Mouse (Mus musculus): ENCODE results near the gene Gm11492. TPM values are rescaled to one million over a fixed set of nuclear protein-coding genes. Genes with fewer than 3 reads are reported as not detected.

The Gm11492 gene
- total RNA-seq (2021) = not detected
- long read RNA-seq, experiment 1 = 0 reads
- long read RNA-seq, experiment 2 = 0 reads

DNA sequence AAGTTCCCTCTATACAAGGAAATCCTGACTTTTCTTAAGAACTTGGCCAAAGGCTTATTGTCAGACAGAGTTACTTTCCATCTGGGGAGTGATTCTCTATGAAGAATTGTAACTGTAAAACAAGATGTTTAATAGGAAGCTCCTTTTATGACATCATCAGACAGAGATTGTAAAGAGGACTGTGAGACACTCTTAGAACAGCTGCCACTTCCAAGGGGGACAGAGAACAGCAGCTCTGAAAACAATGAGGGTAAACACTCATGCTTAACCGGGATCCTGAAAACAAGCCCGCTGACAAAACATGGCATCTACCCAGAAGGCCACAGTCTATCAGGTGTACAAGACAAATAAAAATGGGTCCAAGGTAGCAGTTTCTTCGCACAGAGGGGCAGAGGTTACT, at the start of gene Gm11492:
Gene Gm11492 (plus strand): TSS at position 153 of the 400 bp plus-strand sequence.
- no peak for DNase-seq
- intact Hi-C loops (cut with DNase I; ENCODE audit: low total_unique reads) = no loop called here

DNA sequence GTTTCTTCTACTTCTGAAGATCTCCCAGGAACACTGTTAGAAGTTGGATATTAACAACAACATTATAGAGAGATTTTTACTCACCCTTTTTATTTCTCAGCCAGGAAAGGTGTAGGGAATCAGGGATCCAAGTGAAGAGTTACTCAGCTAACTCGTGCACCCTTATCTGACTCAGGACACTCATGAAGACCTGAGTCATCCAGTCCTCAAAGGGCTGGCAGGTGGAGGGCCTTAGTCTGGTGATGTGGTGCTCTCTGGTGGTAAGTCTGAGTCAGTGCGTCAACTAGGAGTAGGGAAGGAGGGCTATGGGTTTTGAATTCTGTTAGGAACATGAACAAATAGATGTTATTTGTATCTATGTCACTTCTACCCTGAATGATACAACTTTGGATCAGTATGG, 47.2 kb upstream of the Gm11492 start:
- DNase-seq = peak; percentile 13
- intact Hi-C loops (cut with DNase I; ENCODE audit: low total_unique reads) = no loop called here

DNA sequence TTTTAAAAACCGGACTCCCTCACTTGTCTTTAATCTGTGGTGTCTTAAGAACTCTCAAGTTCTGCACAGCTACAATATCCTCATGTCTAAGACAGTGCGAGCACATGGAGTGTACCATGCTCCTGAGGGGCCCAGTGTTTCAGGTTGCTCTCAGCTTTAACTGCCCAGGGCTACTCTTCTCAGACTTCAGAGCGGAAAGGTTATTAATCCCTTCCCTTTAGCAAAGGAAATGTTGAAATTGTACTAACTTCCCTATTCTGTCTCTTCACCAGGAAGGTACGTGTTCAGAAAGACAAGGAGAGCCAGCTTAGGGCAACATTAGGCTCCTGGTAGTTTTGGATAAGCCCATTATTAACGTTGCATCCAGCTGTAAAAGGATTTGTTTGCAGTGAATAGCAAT, 43.0 kb upstream of the Gm11492 start:
- intact Hi-C loops (cut with DNase I; ENCODE audit: low total_unique reads) = no loop called here
- no peak for DNase-seq

DNA sequence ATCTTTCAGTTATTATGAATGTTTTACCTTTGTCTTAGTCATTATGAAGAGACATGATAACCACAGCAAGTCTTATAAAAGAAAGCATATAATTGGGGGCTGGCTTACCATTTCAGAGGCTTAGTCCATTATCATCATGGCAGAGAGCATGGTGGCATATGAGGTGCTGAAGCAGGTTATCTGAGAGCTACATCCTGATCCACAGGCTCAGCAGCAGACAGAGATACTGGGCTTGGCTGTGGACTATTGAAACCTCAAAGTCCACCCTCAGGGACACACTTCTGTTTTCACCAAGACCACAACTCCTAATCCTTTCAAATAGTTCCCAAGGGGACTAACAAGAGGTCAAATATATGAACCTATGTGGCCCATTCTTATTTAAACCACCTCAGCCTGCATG, 42.5 kb upstream of the Gm11492 start:
- DNase-seq = no peak
- intact Hi-C loops (cut with DNase I; ENCODE audit: low total_unique reads) = no loop called here

DNA sequence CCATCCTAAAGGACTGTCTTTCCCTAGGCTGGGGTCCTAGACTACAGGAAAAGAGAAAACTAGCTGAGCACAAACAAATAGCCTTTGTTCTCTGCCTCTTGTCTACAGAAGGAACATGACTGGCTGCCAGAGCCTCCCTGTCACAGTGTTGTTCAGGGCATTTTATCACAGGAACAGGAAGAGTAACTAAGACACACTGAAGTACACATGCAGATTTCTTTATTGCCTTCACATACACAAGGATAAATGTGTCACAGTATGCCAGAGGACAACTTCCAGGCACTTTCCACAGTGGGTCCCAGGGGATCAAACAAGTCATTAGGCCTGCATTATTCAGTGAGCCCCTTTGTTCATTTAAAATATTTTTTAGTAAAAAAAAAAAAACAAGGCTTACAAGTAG, 41.7 kb upstream of the Gm11492 start:
- intact Hi-C loops (cut with DNase I; ENCODE audit: low total_unique reads) = no loop called here
- no peak for DNase-seq

DNA sequence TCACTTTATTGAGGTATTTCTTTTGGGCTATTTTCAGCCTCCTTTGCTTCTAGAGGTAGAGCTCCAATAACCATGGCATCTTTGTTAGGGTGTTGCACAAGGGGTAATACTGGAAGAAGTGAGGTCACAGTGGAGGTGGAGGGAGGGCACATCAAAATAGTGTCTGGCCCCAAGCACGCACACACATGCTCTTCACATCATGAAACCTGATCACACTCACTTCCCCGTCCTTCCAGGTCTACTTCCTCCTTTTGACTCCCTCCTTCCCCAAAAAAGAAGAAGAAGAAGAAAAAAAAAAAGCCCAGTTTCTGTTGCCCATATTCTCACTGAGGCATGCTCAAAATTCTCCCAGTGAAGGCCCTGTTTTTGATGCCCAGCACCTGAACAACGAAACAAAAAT, 39.1 kb upstream of the Gm11492 start:
- no peak for DNase-seq
- intact Hi-C loops (cut with DNase I; ENCODE audit: low total_unique reads) = no loop called here

DNA sequence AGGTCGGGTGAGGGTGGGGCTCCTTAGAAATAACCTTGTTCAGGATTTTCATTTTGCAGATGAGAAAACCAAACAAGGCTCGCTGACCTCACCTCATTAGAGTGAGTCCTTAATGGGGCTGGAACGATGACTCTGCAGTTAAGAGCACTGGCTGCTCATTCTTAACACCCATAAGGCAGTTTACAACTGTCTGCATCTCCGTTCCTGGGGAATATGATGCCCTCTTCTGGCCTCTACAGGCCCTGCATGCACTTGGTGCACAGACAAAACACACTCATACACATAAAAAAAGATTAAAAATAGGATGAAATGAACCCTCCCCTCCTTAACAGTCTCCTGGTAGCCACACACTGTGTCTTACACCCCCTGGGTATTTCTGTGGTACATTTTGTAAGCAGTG, 38.5 kb upstream of the Gm11492 start:
- intact Hi-C loops (cut with DNase I; ENCODE audit: low total_unique reads) = no loop called here
- DNase-seq = no peak

DNA sequence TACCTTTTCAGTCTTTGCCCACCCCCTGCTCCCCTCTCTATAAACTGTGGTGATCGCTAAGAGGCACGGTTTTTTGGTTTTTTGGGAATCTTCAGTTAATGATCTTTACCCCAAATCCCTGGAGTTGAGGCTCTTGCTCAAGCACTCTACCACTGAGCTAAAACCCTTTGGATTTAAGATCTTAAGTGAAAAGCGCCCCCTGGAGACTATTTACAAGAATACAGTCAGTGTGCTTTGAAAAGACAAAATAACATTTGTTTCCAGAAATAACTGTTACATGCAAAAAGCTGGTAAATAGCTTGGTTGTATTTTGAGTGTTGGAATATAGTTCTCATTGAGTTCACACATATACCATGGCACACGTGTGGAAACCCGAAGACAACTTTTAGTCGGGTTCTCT, 34.8 kb upstream of the Gm11492 start:
- intact Hi-C loops (cut with DNase I; ENCODE audit: low total_unique reads) = no loop called here
- no peak for DNase-seq

DNA sequence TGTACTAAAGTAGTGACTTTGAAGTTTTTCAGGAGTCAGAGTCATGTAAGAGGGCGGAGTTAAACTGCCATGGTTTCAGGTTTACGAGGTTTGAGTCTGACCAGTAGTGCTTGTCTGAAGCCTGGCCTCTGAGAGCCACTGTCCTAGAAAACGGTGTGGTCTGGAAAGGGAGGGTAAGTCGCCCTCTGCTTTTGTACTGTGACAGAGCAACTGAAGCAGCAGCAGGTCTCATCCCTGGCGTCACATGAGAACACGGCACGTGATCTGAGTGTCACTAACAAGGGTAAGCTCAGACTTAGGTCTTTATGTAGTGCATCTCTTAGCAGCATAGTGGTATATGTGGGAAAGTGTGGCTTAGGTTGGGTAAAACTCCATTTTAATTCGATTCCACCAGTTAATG, 24.2 kb upstream of the Gm11492 start:
- intact Hi-C loops (cut with DNase I; ENCODE audit: low total_unique reads) = no loop called here
- no peak for DNase-seq

DNA sequence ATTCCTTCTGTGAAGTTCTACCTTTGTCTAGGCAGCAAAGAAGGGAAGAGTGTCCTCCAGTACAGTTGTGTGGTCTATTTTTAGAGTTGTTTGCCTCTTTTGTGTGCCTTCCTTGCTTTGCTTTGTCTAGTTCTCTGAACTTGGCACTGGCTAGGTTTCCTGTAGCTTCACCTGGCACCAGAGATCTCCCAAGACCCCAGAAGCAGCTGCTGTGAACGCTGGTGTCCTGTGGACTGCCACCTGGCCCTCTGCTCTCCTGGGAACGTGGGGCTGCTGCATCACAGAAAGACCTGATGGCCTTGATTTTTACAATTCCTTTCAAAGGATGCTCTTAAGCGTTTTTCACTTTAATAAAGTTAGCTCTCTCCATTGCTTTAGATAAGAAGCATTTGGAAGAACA, 23.5 kb upstream of the Gm11492 start:
- intact Hi-C loops (cut with DNase I; ENCODE audit: low total_unique reads) = no loop called here
- DNase-seq = no peak

DNA sequence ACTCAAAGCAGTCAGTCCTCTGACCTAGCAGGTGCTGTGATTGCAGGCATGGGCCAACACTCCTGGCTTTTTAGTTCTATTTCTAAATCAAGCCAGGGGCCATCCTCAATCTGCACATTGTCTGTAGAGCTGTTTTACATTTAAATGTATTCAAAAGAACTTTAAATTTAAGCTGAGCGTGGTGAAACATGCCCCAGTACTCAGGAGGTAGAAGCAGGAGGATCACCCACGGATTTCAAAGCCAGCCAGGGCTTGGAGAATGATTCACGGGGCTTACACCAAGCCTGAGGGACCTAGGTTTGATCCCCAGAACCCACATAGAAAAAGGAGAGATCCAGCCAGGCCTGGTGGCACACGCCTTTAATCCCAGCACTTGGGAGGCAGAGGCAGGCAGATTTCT, 13.1 kb upstream of the Gm11492 start:
- intact Hi-C loops (cut with DNase I; ENCODE audit: low total_unique reads) = no loop called here
- DNase-seq = no peak

DNA sequence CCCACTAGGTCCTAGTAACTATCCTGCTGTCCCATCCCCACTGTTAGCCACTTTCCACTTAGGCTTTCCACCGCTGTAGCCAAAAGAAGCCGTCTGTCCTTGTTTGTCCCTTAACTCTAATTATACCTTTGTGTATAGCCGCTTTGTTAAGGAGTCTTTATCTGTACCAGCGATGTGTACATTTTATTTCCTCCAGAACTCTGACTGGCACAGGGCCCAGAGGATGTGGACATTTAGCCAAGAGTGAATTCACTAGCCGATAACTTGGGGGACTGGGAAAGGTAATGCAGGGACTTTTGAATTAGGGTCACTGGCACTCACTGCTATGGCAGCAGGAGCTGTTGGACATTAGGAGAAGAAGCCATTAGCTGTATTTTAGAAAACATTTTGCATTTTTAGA, 12.1 kb upstream of the Gm11492 start:
- DNase-seq = no peak
- intact Hi-C loops (cut with DNase I; ENCODE audit: low total_unique reads) = no loop called here

DNA sequence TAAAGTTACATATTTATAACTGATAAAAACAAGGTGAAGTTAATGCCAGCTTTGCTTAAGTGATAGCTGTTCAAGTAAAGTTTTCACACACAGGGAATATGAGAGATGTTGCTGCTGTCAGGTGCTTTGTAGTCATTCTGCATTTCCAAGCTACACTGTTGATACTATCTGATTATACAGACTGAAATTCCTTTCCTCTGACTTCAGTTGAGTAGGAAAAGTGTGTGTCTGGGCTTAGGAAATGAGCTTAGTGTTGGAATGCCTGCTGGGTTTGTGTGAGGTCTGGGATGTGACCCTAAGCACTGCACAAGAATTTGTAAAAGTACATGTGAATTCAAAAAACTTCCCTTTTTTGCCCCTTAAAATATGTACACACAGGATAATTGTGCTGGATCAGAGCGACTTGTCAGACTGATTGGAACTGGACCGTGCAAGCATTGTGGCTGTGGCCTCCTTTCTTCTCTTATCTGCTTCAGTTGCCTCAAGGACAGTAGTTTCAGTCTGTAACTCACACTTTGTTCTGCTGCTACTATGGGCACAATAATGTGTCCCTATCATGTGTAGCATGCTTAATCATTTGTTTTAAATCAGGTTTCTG, 11.2 kb upstream of the Gm11492 start:
- intact Hi-C loops (cut with DNase I; ENCODE audit: low total_unique reads) = no loop called here
- DNase-seq = no peak

DNA sequence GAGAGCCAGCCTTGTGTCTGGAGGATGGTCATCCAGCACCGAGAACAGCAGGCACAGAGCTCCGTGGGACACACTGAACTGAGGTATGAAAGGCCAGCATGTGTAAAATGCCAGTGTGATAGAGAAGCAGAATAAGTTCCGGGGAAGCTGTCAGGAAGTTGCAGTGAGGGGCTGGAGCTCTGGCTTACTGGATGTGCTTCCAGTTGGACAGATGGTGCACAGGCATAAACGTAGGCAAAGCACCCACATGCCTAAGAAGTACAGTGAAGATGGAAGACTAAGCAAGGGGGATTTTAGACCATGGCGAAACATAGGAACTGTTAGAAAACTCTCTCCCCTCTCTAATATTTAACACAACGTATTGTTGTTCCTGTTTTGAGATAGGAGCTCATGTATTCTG, 5.2 kb upstream of the Gm11492 start:
- intact Hi-C loops (cut with DNase I; ENCODE audit: low total_unique reads) = no loop called here
- no peak for DNase-seq

DNA sequence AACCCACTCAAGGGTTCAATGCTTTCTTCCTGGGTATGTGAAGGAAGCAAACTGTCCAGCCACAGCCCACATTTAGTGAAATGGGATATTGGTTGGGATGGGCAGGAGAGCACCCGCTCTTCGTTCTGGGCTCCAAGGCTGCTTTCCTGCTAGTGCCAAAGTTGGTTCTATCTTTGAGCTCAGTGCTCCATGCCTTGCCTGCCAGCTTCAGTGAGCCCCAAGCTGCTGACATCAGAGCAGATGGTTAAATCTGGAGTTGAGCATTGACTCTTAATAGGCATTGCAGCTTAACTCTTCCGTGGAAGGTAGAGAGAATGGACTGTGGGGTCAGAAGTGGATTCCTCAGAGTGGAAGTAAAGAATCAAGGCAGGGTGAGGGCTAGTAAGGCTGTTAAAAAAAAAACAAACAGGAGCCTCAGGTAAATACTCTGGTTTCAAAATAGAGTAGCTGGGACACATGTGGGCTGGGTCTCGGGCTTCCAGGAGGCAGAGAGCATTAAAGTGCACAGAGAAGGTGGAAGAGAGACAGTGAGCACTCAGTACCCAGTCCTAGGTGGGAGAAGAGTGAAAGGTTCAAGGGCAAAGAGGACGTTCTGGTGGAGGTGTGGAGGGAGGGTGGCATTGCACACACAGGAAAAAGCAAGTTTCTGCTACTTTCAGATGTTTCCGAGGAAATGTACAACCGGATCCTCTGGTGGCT, 2.0 kb downstream of the Gm11492 start, which contains the start of gene Sept4:
Gene Sept4 (plus strand): TSS at position 649 of the 699 bp plus-strand sequence.
- intact Hi-C loops (cut with DNase I; ENCODE audit: low total_unique reads) = no loop called here
- no peak for DNase-seq

DNA sequence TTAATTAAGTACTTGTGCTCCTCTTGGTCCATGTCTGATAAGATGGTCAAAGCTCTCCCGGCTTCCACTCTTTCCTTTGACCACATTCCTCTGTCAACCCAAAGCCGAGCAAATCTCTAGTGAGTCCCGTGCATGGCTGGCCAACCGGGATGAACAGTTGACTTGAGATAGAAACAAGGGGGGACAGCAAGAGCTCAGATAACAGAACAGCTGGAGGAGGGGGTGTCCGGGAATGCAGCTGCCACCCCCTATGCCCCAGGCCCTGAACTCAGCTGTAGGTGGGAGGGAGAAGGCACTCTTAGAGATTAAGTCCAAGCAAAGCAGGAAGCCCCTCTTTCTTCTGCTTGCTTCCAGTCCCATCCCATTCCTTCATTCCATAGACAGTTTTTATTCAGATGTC, 4.3 kb downstream of the Gm11492 start:
- DNase-seq = no peak
- intact Hi-C loops (cut with DNase I; ENCODE audit: low total_unique reads) = no loop called here

DNA sequence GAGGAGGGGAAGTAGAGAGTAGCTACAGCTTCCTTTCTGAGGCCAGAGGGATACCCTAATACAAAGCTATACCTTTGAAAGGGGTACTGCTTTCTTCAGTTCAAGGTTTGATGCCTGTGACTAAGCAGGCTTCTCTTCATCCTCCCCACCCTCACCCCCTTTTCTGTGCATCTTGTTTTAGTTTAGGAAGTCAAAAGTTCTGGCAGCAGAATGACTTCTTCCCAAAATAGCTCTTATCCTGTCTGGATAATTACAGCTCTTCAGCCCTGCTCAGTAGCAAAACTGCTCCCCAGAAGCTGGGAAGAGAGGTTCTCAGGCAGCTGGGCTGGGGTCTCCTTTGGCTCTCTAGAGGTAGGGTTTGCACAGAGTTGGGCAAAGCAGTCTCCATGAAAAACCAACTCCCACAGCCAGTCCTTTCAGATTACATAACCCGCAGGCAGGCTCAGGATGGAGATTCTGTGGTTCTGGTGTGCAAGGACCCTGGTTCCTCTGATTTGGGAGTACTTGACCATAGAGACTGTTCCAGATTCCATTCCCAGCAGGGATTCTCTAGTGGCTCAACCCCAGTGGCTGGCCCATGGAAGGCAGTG, 5.0 kb downstream of the Gm11492 start:
- intact Hi-C loops (cut with DNase I; ENCODE audit: low total_unique reads) = no loop called here
- DNase-seq = no peak

DNA sequence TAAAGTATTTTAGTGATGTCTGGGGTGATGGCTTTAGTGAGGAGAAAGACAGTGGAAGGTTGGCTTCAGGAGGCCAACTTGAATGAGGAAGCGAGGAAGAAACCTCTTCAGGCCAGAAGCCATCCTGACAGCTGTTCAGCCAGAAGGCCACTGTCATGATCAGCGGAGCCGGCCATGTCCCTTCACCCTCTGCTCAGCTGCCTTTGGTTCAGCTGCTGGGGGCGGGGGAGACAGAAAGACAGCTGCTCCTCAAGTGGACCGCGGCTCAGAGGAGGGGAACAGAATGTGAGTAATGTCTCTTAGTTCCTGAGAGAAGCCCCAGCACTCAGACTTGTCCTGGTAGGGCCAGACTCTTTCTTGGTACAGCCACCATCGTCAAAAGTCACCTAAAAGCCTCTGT, 7.3 kb downstream of the Gm11492 start:
- peak; percentile 32 for DNase-seq
- intact Hi-C loops (cut with DNase I; ENCODE audit: low total_unique reads) = no loop called here

DNA sequence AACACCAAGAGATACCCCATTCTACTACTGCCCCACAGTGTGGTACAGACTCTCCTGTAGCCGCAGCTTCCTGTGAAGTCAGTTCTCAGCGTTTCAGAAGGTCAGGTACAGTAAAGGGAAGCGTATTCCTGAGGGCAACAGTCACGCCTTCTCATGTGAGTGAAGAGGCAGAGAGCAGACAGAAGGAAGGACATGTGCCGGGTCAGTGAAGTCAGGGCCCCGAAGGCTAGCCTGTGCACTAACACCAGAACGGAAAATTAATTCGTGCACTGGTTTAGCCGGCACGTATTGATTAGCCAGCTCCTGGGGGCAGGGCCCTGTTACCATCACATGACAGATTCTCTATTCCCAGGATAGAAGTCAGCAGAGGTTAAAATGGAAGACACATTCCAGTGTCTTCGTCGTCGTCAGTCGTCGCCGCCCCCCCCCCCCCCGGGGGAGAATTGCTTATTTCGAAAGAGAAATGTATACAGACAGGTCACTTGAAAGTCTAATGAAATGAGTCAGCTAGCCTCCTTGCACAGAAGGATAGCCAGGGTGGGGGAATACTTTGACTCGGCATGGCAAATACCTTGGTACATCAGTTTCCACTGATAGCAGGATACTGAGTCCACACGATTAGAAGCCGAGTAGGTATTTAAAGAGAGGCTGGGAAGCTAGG, 8.2 kb downstream of the Gm11492 start:
- no peak for DNase-seq
- intact Hi-C loops (cut with DNase I; ENCODE audit: low total_unique reads) = no loop called here

DNA sequence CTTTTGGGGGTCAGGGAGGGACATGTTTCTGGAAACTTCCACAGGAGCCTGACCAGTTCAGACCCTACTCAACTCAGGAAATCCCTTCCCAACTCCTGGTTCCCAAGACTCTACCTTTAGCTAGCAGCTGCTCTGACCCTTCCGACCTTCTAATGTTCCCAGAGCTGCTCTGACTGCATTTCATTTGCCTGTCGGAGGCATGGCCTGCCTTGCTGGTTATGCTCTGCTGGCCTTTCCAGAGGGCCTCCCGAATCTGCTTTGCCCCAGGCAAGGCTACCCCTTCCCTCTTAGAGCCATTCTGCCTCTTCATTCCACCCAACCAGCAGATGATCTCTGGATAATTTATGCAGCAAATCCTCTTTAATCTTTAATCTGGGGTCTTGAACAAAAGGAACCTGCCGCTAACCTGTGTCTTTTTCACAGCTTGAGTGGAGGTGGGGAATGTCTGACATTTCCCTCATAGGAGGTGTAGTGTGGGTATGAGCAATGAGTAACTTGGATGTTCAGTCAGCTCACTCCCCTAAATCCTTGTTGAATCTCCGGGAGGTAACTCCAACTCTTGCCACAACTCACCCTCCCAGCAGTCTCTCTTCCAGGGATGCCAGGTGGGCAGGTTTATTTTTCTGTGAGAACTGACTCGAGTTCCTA, 11.3 kb downstream of the Gm11492 start:
- intact Hi-C loops (cut with DNase I; ENCODE audit: low total_unique reads) = no loop called here
- DNase-seq = no peak
